Mouse (Mus musculus) intestine, postnatal 0 days (tissue): Measurements from ENCODE around the gene Gm2001. TPM values are rescaled to one million over a fixed set of nuclear protein-coding genes. Genes with fewer than 3 reads are reported as not detected.
"Not testable (repeated sequence)": the region's sequence is repeated elsewhere in the genome, so short reads cannot be mapped to it uniquely, and the experiment has no call there.

ENCODE experiments used
- ATAC-seq: fragments of 200-750 bp; cut with Nextera tagmentation; 2 replicates; pipeline ENCODE4 v1.8.0; 2017; ENCODE audit warnings: mild to moderate bottlenecking, moderate TSS enrichment, moderate library complexity
- H3K27ac ChIP-seq: fragments of 300-500 bp; sonication (generic); 2 replicates; pipeline ENCODE4 v1.5.1; 2014; ENCODE audit warnings: mild to moderate bottlenecking, low read depth, low read length, moderate library complexity
- H3K27me3 ChIP-seq: fragments of 300-500 bp; sonication (generic); replicated peaks from 2 replicates; pipeline ENCODE4 v1.6.1; 2014; ENCODE audit warnings: low read length, mixed read lengths; ENCODE audit not compliant: control insufficient read depth, insufficient read depth
- H3K36me3 ChIP-seq: fragments of 300-500 bp; sonication (generic); 2 replicates; pipeline ENCODE4 v1.6.1; 2014; ENCODE audit warnings: mild to moderate bottlenecking, moderate library complexity; ENCODE audit not compliant: control insufficient read depth, insufficient read depth
- H3K4me1 ChIP-seq: fragments of 300-500 bp; sonication (generic); replicated peaks from 2 replicates; pipeline ENCODE4 v1.6.1; 2014; ENCODE audit warnings: antibody characterized with exemption, low read length, mixed read lengths; ENCODE audit not compliant: control insufficient read depth, insufficient read depth
- H3K4me2 ChIP-seq: fragments of 300-500 bp; sonication (generic); replicated peaks from 2 replicates; pipeline ENCODE4 v1.6.1; 2014; ENCODE audit warnings: low read depth, mild to moderate bottlenecking, moderate library complexity
- H3K4me3 ChIP-seq: fragments of 300-500 bp; sonication (generic); 2 replicates; pipeline ENCODE4 v1.5.1; 2014; ENCODE audit warnings: low read depth, low read length
- H3K9ac ChIP-seq: fragments of 300-500 bp; sonication (generic); 2 replicates; pipeline ENCODE4 v1.6.1; 2014; ENCODE audit warnings: mild to moderate bottlenecking, low read depth, low read length
- H3K9me3 ChIP-seq: fragments of 300-500 bp; sonication (generic); 2 replicates; pipeline ENCODE4 v1.6.1; 2016; ENCODE audit warnings: mixed run types; ENCODE audit not compliant: control insufficient read depth
- WGBS: fragments of 180-500 bp; shearing (Covaris S2); extraction: QIAGEN DNeasy Blood & Tissue Kit; methylation state at CpG from one replicate; pipeline ENCODE4 v1.1.7; 2014; 5-methylcytosine and 5-hydroxymethylcytosine counted together
- polyA plus RNA-seq: library from polyadenylated mRNA; unstranded; fragments of >200 nt; fragmentation: Nextera tagmentation; extraction: Ambion mirVana; gene quantifications from 2 replicates; pipeline ENCODE4 v1.2.1, GENCODE M21; 2015

The Gm2001 gene
- not detected in 2 replicates for polyA plus RNA-seq

- ATAC-seq, H3K4me3 ChIP-seq, H3K27me3 ChIP-seq, H3K9ac ChIP-seq, H3K9me3 ChIP-seq, H3K4me2 ChIP-seq, H3K36me3 ChIP-seq, H3K4me1 ChIP-seq, H3K27ac ChIP-seq: not testable (repeated sequence)
- WGBS = 72% methylated on average over 1 of the region's 2 CpGs
Observed at GRCm38 (mm10) chr12:87842239-87842638, at the start of gene Gm2001. Gene Gm2001 (minus strand): TSS chr12:87842339.

GRCm38 (mm10) chr12:87873772-87874171 lies 31.6 kb upstream of the Gm2001 start, which contains the start of gene Gm2016:
Gene Gm2016 (plus strand): TSS chr12:87874072.
- not testable (repeated sequence) for H3K36me3 ChIP-seq, H3K4me3 ChIP-seq, H3K27ac ChIP-seq, H3K27me3 ChIP-seq, H3K4me2 ChIP-seq, H3K9me3 ChIP-seq, H3K9ac ChIP-seq, ATAC-seq, H3K4me1 ChIP-seq
- WGBS = 81% methylated on average over 5 of the region's 5 CpGs

GRCm38 (mm10) chr12:87864048-87864447 lies 21.9 kb upstream of the Gm2001 start:
- not testable (repeated sequence) for H3K4me2 ChIP-seq, H3K4me1 ChIP-seq, H3K9ac ChIP-seq, H3K9me3 ChIP-seq, H3K4me3 ChIP-seq, H3K27ac ChIP-seq, H3K36me3 ChIP-seq, H3K27me3 ChIP-seq, ATAC-seq
- 87% methylated on average over 2 of the region's 2 CpGs for WGBS

- H3K9me3 ChIP-seq, H3K9ac ChIP-seq, H3K36me3 ChIP-seq, H3K4me1 ChIP-seq, H3K4me2 ChIP-seq, H3K4me3 ChIP-seq, H3K27me3 ChIP-seq, H3K27ac ChIP-seq, ATAC-seq: not testable (repeated sequence)
- WGBS = 86% methylated on average over 8 of the region's 11 CpGs
Observed at GRCm38 (mm10) chr12:87863638-87864037, 21.5 kb upstream of the Gm2001 start.

- whole genome bisulfite sequencing = 84% methylated on average over 23 of the region's 23 CpGs
- H3K27me3 ChIP-seq, ATAC-seq, H3K4me3 ChIP-seq, H3K27ac ChIP-seq, H3K4me1 ChIP-seq, H3K36me3 ChIP-seq, H3K4me2 ChIP-seq, H3K9ac ChIP-seq, H3K9me3 ChIP-seq: not testable (repeated sequence)
Observed at GRCm38 (mm10) chr12:87861740-87862692, 19.9 kb upstream of the Gm2001 start.

GRCm38 (mm10) chr12:87856067-87856466 lies 13.9 kb upstream of the Gm2001 start:
- H3K9ac ChIP-seq, H3K27ac ChIP-seq, H3K4me3 ChIP-seq, H3K4me1 ChIP-seq, H3K9me3 ChIP-seq, H3K36me3 ChIP-seq, H3K27me3 ChIP-seq, ATAC-seq, H3K4me2 ChIP-seq: not testable (repeated sequence)
- 82% methylated on average over 1 of the region's 1 CpGs for WGBS

- H3K9me3 ChIP-seq, H3K36me3 ChIP-seq, H3K4me1 ChIP-seq, H3K9ac ChIP-seq, H3K27ac ChIP-seq, H3K4me2 ChIP-seq, H3K27me3 ChIP-seq, ATAC-seq, H3K4me3 ChIP-seq: not testable (repeated sequence)
- no CpG with 5 or more reads among the region's 2 CpGs for WGBS
Observed at GRCm38 (mm10) chr12:87850657-87851056, 8.5 kb upstream of the Gm2001 start.

GRCm38 (mm10) chr12:87816277-87816676 lies 25.9 kb downstream of the Gm2001 start, which contains the start of gene BB287469:
Gene BB287469 (plus strand): TSS chr12:87816577.
- H3K9me3 ChIP-seq, H3K4me3 ChIP-seq, H3K4me1 ChIP-seq, H3K27me3 ChIP-seq, H3K9ac ChIP-seq, ATAC-seq, H3K27ac ChIP-seq, H3K4me2 ChIP-seq, H3K36me3 ChIP-seq: not testable (repeated sequence)
- 84% methylated on average over 4 of the region's 6 CpGs for WGBS

- not testable (repeated sequence) for H3K4me2 ChIP-seq, H3K9me3 ChIP-seq, ATAC-seq, H3K9ac ChIP-seq, H3K4me1 ChIP-seq, H3K4me3 ChIP-seq, H3K27me3 ChIP-seq, H3K27ac ChIP-seq, H3K36me3 ChIP-seq
- 92% methylated on average over 5 of the region's 5 CpGs for WGBS
Observed at GRCm38 (mm10) chr12:87797971-87798370, 44.2 kb downstream of the Gm2001 start.
